Mouse (Mus musculus) liver, postnatal 0 days (tissue): ENCODE data around the gene Gm49405.

Experiments
- CTCF ChIP-seq: sonication (generic); IDR thresholded peaks from 2 replicates; pipeline ENCODE4 v1.5.1; 2016; ENCODE audit warnings: antibody characterized with exemption, low read depth
- EP300 ChIP-seq: IDR thresholded peaks from 2 replicates; pipeline ENCODE4 v1.6.1; 2016; ENCODE audit warnings: antibody characterized with exemption, low read depth, mild to moderate bottlenecking

DNA sequence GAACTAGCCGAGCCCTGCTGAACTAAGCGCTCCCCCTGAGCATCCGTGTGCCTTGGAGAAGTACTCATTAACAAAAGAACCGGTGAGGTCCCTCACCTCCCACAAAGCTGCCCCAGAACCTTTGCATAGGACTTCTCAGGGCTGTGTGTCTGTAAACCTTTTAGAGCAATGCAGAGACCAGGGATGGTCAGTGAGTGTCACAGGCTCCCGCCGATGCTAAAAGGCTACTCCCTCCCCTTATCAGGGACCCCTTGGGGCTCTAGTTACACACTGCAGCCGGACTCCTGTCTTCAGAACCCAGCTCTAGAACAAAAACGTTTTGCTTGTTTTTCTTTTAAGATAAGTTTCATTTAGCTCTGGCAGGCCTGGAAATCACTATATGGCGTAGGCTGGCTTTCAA is 12.6 kb downstream of the Gm49405 start:
- TF ChIP-seq CTCF (no peak), EP300 (no peak)
